Comparison of ENCODE assay signal across 8 mouse cellular contexts in the genomic region with DNA sequence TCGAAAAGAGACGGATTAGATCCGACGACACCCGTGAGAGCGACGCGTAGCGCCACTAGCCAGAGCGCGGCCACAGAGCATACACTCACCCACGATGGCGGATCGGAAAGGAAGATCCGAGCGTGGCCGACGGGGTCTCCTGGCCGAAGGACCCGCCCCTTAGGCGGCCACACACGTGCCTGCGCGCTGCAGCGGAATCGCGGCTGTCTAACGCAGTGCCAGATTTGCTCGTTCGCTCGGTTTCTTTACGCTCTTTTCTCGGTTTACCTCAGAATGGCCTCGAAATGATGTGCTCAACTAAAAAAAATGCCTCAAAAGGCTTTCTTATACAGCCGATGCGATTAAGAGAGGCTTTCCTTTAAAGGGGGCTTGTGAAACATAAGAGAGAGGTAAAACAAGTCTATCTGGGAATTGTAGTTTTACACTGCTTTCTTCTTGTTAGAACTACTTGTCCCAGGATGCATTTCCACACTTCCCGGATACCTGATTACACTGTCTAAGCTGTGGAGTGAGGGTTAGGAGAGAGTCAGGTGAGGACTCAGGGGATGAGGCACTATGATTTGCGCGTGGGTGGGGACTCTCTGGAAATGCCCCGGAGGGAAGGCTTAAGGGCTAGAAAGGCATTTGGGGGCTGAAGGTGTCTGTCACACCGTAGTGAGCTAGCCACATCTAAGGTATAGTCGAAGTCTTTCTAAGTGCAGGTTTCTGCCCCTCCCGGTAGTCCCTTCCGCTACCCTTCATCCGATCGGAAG. TPM values are rescaled to one million over a fixed set of nuclear protein-coding genes. Genes with fewer than 3 reads are reported as not detected.
DNase-seq lines count a peak whose midpoint lies in the region; ATAC-seq and TF ChIP-seq lines count a peak whose summit lies in the region.

A gene (plus strand): TSS at position 199 of the 752 bp plus-strand sequence.
A gene (minus strand): TSS at position 358 of the 752 bp plus-strand sequence.

- peak within 1 kb of the TSS; percentile 97 for H3K9ac ChIP-seq in MEL (ENCODE audit: control insufficient read depth, low read depth, low read length, poor library complexity, severe bottlenecking)
- H3K9ac ChIP-seq in forebrain, postnatal 0 days = peak within 1 kb of the TSS; percentile 84
- H3K9ac ChIP-seq in lung, embryonic 15.5 days = peak within 1 kb of the TSS; percentile 63

- peaks cover 26 to 33% of the 10 kb centered on the region in 2 experiments for H3K36me3 ChIP-seq in MEL (ENCODE audit: control insufficient read depth in 1 of 2, insufficient read depth in 2 of 2, low read length in 2 of 2)
- peaks cover 19% of the 10 kb centered on the region for H3K36me3 ChIP-seq in forebrain, postnatal 0 days (ENCODE audit: insufficient read depth)
- peaks cover 31% of the 10 kb centered on the region for H3K36me3 ChIP-seq in lung, embryonic 15.5 days

- H3K27ac ChIP-seq in MEL (ENCODE audit: control insufficient read depth, low read depth, low read length) = peak within 1 kb of the TSS; percentile 95
- H3K27ac ChIP-seq in cerebellum, adult 2 months (ENCODE audit: insufficient read depth, low read length) = peak within 1 kb of the TSS; percentile 93
- peak within 1 kb of the TSS; percentile 82 for H3K27ac ChIP-seq in forebrain, postnatal 0 days (ENCODE audit: low read depth, low read length)
- H3K27ac ChIP-seq in lung, embryonic 15.5 days = peak within 1 kb of the TSS; percentile 88

- no peaks in the 10 kb centered on the region for H3K27me3 ChIP-seq in MEL (ENCODE audit: control insufficient read depth in 1 of 2, insufficient read depth in 2 of 2, low read length in 2 of 2)
- H3K27me3 ChIP-seq in cerebellum, adult 2 months (ENCODE audit: control insufficient read depth, insufficient read depth, low read length) = no peaks in the 10 kb centered on the region
- no peaks in the 10 kb centered on the region for H3K27me3 ChIP-seq in forebrain, postnatal 0 days (ENCODE audit: insufficient read depth, low read length)
- no peaks in the 10 kb centered on the region for H3K27me3 ChIP-seq in lung, embryonic 15.5 days

- peak within 1 kb of the TSS; percentile 75 to 99 for H3K4me3 ChIP-seq in MEL (ENCODE audit: control insufficient read depth in 1 of 2, insufficient read depth in 1 of 2, low read depth in 2 of 2, low read length in 2 of 2)
- peak within 1 kb of the TSS; percentile 81 for H3K4me3 ChIP-seq in cerebellum, adult 2 months (replicated peaks; ENCODE audit: insufficient read depth, low read depth, low read length)
- peak within 1 kb of the TSS; percentile 77 for H3K4me3 ChIP-seq in forebrain, postnatal 0 days (ENCODE audit: low read depth, low read length)
- peak within 1 kb of the TSS; percentile 75 for H3K4me3 ChIP-seq in lung, embryonic 15.5 days

- H3K4me1 ChIP-seq in MEL (ENCODE audit: control insufficient read depth in 1 of 2, insufficient read depth in 2 of 2, low read length in 2 of 2) = peaks cover 4 to 17% of the 10 kb centered on the region in 2 experiments
- H3K4me1 ChIP-seq in cerebellum, adult 2 months (ENCODE audit: control insufficient read depth, insufficient read depth, low read length) = no peaks in the 10 kb centered on the region
- peaks cover 6% of the 10 kb centered on the region; the same call in 1 of the 2 replicates for H3K4me1 ChIP-seq in forebrain, postnatal 0 days (ENCODE audit: insufficient read depth)
- peaks cover 12% of the 10 kb centered on the region for H3K4me1 ChIP-seq in lung, embryonic 15.5 days

- peak within 1 kb of the TSS; percentile 66 for H3K4me2 ChIP-seq in forebrain, postnatal 0 days (ENCODE audit: low read depth)
- H3K4me2 ChIP-seq in lung, embryonic 15.5 days = peak within 1 kb of the TSS; percentile 74

- peaks cover 26% of the 10 kb centered on the region for H3K79me2 ChIP-seq in MEL (ENCODE audit: control insufficient read depth, insufficient read depth, low read length, poor library complexity)

- H3K9me3 ChIP-seq in MEL (replicated peaks; ENCODE audit: insufficient read depth, low read length) = no peaks in the 10 kb centered on the region
- H3K9me3 ChIP-seq in forebrain, postnatal 0 days (ENCODE audit: low read length) = no peaks in the 10 kb centered on the region
- H3K9me3 ChIP-seq in lung, embryonic 15.5 days = no peaks in the 10 kb centered on the region

- under 1% methylated on average over 46 of the region's 46 CpGs for WGBS in cerebellum, adult 2 months
- WGBS in forebrain, postnatal 0 days = under 1% methylated on average over 46 of the region's 46 CpGs
- WGBS in lung, embryonic 15.5 days = under 1% methylated on average over 46 of the region's 46 CpGs

- peak; percentile 98 for DNase-seq in MEL (ENCODE audit: low read depth, low spot score)
- peak; percentile 92 to 96 for DNase-seq in cerebellum, adult 2 months
- peak; percentile 98 for DNase-seq in forebrain, postnatal 0 days
- peak; percentile 96 for DNase-seq in heart, postnatal 4 days
- DNase-seq in layer of hippocampus, adult 8-10 months (ENCODE audit: low spot score in 2 of 2) = peak; percentile 83 to 93
- DNase-seq in ovary, adult 18-20 months (ENCODE audit: low spot score) = peak; percentile 81
- DNase-seq in thymus, postnatal 0 days (ENCODE audit: low spot score) = peak; percentile 94

- TF ChIP-seq POLR2A in MEL (IDR thresholded peaks at IDR 0.05; ENCODE audit: control insufficient read depth in 1 of 2, insufficient read depth in 1 of 2, low read depth in 1 of 2, low read length in 2 of 2, poor library complexity in 1 of 2) = peak; percentile 91 to 97
- peak; percentile 93 for TF ChIP-seq POLR2A in cerebellum, adult 2 months (IDR thresholded peaks at IDR 0.05; ENCODE audit: borderline replicate concordance, insufficient read depth, low read length)

- no peak for TF ChIP-seq RAD21 in MEL (IDR thresholded peaks at IDR 0.05; ENCODE audit: low read depth, low read length)

- ATAC-seq in forebrain, postnatal 0 days = peak; percentile 98
- peak; percentile 96 for ATAC-seq in lung, embryonic 15.5 days (ENCODE audit: borderline replicate concordance, extremely low read depth, low FRiP score, low TSS enrichment)

- peak in 1 of 2 experiments; percentile 33; a peak in 1 of 4 replicates for TF ChIP-seq EP300 in MEL (IDR thresholded peaks at IDR 0.05; ENCODE audit: low read depth in 1 of 2, low read length in 2 of 2)

- no peak for TF ChIP-seq CTCF in MEL (IDR thresholded peaks at IDR 0.05 in 2 of 3, conservative IDR thresholded peaks at IDR 0.05 in 1 of 3; ENCODE audit: control insufficient read depth in 1 of 3, insufficient read depth in 1 of 3, low read depth in 2 of 3, low read length in 3 of 3, poor library complexity in 1 of 3, severe bottlenecking in 1 of 3)
- no peak for TF ChIP-seq CTCF in cerebellum, adult 2 months (IDR thresholded peaks at IDR 0.05; ENCODE audit: borderline replicate concordance, insufficient read depth, low read depth, low read length)
- TF ChIP-seq CTCF in forebrain, postnatal 0 days (IDR thresholded peaks at IDR 0.05; ENCODE audit: low read depth) = peak; percentile 44

TF ChIP-seq in MEL, 35 proteins besides CTCF, POLR2A, EP300 and RAD21 (continues in another document):
- peak; percentile 41; the same call in 1 of the 2 replicates for TF ChIP-seq BHLHE40 (IDR thresholded peaks at IDR 0.05; ENCODE audit: borderline replicate concordance, low read depth, low read length)
- 0 out of 2 replicates have a peak, but pooled peaks have one; percentile 24 for TF ChIP-seq E2F4 (IDR thresholded peaks at IDR 0.05; ENCODE audit: borderline replicate concordance, low read depth, low read length)
- no peak for TF ChIP-seq JUND (IDR thresholded peaks at IDR 0.05; ENCODE audit: low read depth, low read length)
- TF ChIP-seq ZC3H11A (IDR thresholded peaks at IDR 0.05; ENCODE audit: low read depth, low read length) = no peak
- TF ChIP-seq UBTF (IDR thresholded peaks at IDR 0.05; ENCODE audit: borderline replicate concordance, insufficient read depth, low read depth, low read length) = no peak
- peak; percentile 45; the same call in 1 of the 2 replicates for TF ChIP-seq GATA1 (IDR thresholded peaks at IDR 0.05; ENCODE audit: low read depth, low read length)
- peak; percentile 98 for TF ChIP-seq POLR2AphosphoS2 (IDR thresholded peaks at IDR 0.05; ENCODE audit: low read length)
- peak; percentile 80 for TF ChIP-seq TBP (IDR thresholded peaks at IDR 0.05; ENCODE audit: low read depth, low read length)
- TF ChIP-seq MYB (IDR thresholded peaks at IDR 0.05; ENCODE audit: low read depth, low read length) = no peak
- peak; percentile 88 for TF ChIP-seq KAT2A (conservative IDR thresholded peaks at IDR 0.05; ENCODE audit: low read depth, low read length)
- TF ChIP-seq RCOR1 (IDR thresholded peaks at IDR 0.05; ENCODE audit: low read depth, low read length) = peak; percentile 32; the same call in 1 of the 2 replicates
- no peak for TF ChIP-seq MAFK (IDR thresholded peaks at IDR 0.05; ENCODE audit: borderline replicate concordance, low read depth, low read length)

RNA-seq across cellular contexts. Expression of the first gene that starts in this region (rescaled TPM):
- 0.26 and 0.62 TPM in 2 replicates for total RNA-seq in MEL (2012; rRNA removed)
- under 1 TPM in 1 of 2 experiments, not detected in 1; 0.08 TPM for polyA plus RNA-seq in MEL (2012; ENCODE audit: insufficient read depth in 1 of 2, insufficient read length in 2 of 2, low read depth in 1 of 2, low replicate concordance in 2 of 2, missing spikeins in 1 of 2)
- 0.07 and 0.25 TPM in 2 replicates for polyA plus RNA-seq in cerebellum, adult 2 months (2012; rRNA removed)
- total RNA-seq in forebrain, postnatal 0 days (2014; rRNA removed) = not detected in 2 replicates
- 0.16 TPM in 1 of 2 replicates, not detected in the other for polyA plus RNA-seq in forebrain, postnatal 0 days (2015; fragmentation: Nextera tagmentation; extraction: Ambion mirVana)
- total RNA-seq in heart, postnatal 4 days (2021) = under 1 TPM in 1 of 2 experiments, not detected in 1; 0.18 TPM
- under 1 TPM in 3 of 4 experiments, not detected in 1; 0.25 to 0.43 (median 0.37) TPM for total RNA-seq in layer of hippocampus, adult 8-10 months (2022)
- polyA plus RNA-seq in lung, embryonic 15.5 days (2015; fragmentation: Nextera tagmentation; extraction: Ambion mirVana) = 0.17 TPM in 1 of 2 replicates, not detected in the other
- 0.08 and 0.09 TPM in 2 replicates for polyA plus RNA-seq in thymus, postnatal 0 days (2015; fragmentation: Nextera tagmentation; extraction: Ambion mirVana)

RNA-seq across cellular contexts. Expression of the second gene that starts in this region (rescaled TPM):
- 1,978 and 2,403 TPM in 2 replicates for total RNA-seq in MEL (2012; rRNA removed)
- polyA plus RNA-seq in MEL (2012; ENCODE audit: insufficient read depth in 1 of 2, insufficient read length in 2 of 2, low read depth in 1 of 2, low replicate concordance in 2 of 2, missing spikeins in 1 of 2) = 1,000 to 10,000 TPM in 1 of 2 experiments, 100 to 1,000 TPM in 1; 560 to 1,339 TPM
- 491 and 545 TPM in 2 replicates for polyA plus RNA-seq in cerebellum, adult 2 months (2012; rRNA removed)
- total RNA-seq in forebrain, postnatal 0 days (2014; rRNA removed) = 847 and 1,128 TPM in 2 replicates
- 599 and 871 TPM in 2 replicates for polyA plus RNA-seq in forebrain, postnatal 0 days (2015; fragmentation: Nextera tagmentation; extraction: Ambion mirVana)
- total RNA-seq in heart, postnatal 4 days (2021) = 100 to 1,000 TPM; 749 to 777 TPM
- total RNA-seq in layer of hippocampus, adult 8-10 months (2022) = 100 to 1,000 TPM; 397 to 621 (median 507) TPM
- 1,003 and 1,090 TPM in 2 replicates for polyA plus RNA-seq in lung, embryonic 15.5 days (2015; fragmentation: Nextera tagmentation; extraction: Ambion mirVana)
- 1,461 and 1,495 TPM in 2 replicates for polyA plus RNA-seq in thymus, postnatal 0 days (2015; fragmentation: Nextera tagmentation; extraction: Ambion mirVana)

Comparison
In these comparisons a context has a peak if more than half of its experiments do, and no peak if none do; other contexts are left out.
1. Peak in every context shown above with its lines: DNase-seq, ATAC-seq, H3K4me3 ChIP-seq and H3K27ac ChIP-seq.